ENCODE assay signal across 12 mouse cellular contexts in genomic region chr5:115160655-115161054, GRCm38 (mm10). TPM values are rescaled to one million over a fixed set of nuclear protein-coding genes. Genes with fewer than 3 reads are reported as not detected.
DNase-seq lines count a peak whose midpoint lies in the region; ATAC-seq and TF ChIP-seq lines count a peak whose summit lies in the region.
"Had no signal": no experiment of that assay in that cellular context is flagged by ENCODE, and none has a peak within 500 bp of the region (broad histone marks: within the 10 kb centered on the region; RNA-seq: fewer than 3 reads in every experiment).

No protein-coding gene starts in this region.

- TF ChIP-seq RAD21 in MEL (IDR thresholded peaks at IDR 0.05; ENCODE audit: low read depth, low read length): no peak

- no peak for TF ChIP-seq EP300 in lung, postnatal 0 days (IDR thresholded peaks at IDR 0.05)
- no peak; a peak in 1 of 4 replicates for TF ChIP-seq EP300 in MEL (IDR thresholded peaks at IDR 0.05; ENCODE audit: low read depth in 1 of 2, low read length in 2 of 2)

- no peak for ATAC-seq in lung, postnatal 0 days

- peak; percentile 36 to 57; a peak in 1 of 4 replicates for TF ChIP-seq POLR2A in MEL (IDR thresholded peaks at IDR 0.05; ENCODE audit: control insufficient read depth in 1 of 2, insufficient read depth in 1 of 2, low read depth in 1 of 2, low read length in 2 of 2, poor library complexity in 1 of 2)

- H3K9ac ChIP-seq in lung, postnatal 0 days (replicated peaks; ENCODE audit: low read depth): no peak overlapping the region
- peak overlapping the region; percentile 90 for H3K9ac ChIP-seq in MEL (ENCODE audit: control insufficient read depth, low read depth, low read length, poor library complexity, severe bottlenecking)

- peaks cover 14% of the 10 kb centered on the region; the same call in 1 of the 2 replicates for H3K4me1 ChIP-seq in lung, postnatal 0 days (ENCODE audit: insufficient read depth, low read depth, low read length)
- H3K4me1 ChIP-seq in MEL (ENCODE audit: control insufficient read depth in 1 of 2, insufficient read depth in 2 of 2, low read length in 2 of 2): peaks cover 0 to 24% of the 10 kb centered on the region in 2 experiments; a peak in 3 of 4 replicates

- peak; percentile 9 for DNase-seq in kidney, adult 11 months
- no peak for DNase-seq in kidney, postnatal 36 days
- DNase-seq in lung, postnatal 0 days (ENCODE audit: low spot score): no peak
- no peak for DNase-seq in lung, postnatal 10 days
- DNase-seq in MEL (ENCODE audit: low read depth, low spot score): peak; percentile 82
- peak; percentile 57 for DNase-seq in naive thymus-derived CD4-positive, alpha-beta T cell, adult 2 months (ENCODE audit: low read depth)
- no peak for DNase-seq in retina, embryonic 14.5 days (ENCODE audit: low spot score)
- DNase-seq: heart, postnatal 36 days; kidney, adult 8-10 months; lung, postnatal 36 days; spleen, adult 18-20 months; thymus, postnatal 25 days had no signal

- WGBS in lung, postnatal 0 days: 52% methylated on average over 6 of the region's 6 CpGs

- no peak for TF ChIP-seq CTCF in lung, postnatal 0 days (IDR thresholded peaks at IDR 0.05)
- no peak for TF ChIP-seq CTCF in MEL (IDR thresholded peaks at IDR 0.05 in 2 of 3, conservative IDR thresholded peaks at IDR 0.05 in 1 of 3; ENCODE audit: control insufficient read depth in 1 of 3, insufficient read depth in 1 of 3, low read depth in 2 of 3, low read length in 3 of 3, poor library complexity in 1 of 3, severe bottlenecking in 1 of 3)

- no peak overlapping the region for H3K4me2 ChIP-seq in lung, postnatal 0 days (replicated peaks; ENCODE audit: low read depth, low read length)

- H3K27me3 ChIP-seq in lung, postnatal 0 days (replicated peaks; ENCODE audit: insufficient read depth, low read length): no peaks in the 10 kb centered on the region
- no peaks in the 10 kb centered on the region for H3K27me3 ChIP-seq in MEL (ENCODE audit: control insufficient read depth in 1 of 2, insufficient read depth in 2 of 2, low read length in 2 of 2)

- no peaks in the 10 kb centered on the region for H3K36me3 ChIP-seq in lung, postnatal 0 days (ENCODE audit: insufficient read depth, low read length)
- peaks cover 0 to 23% of the 10 kb centered on the region in 2 experiments; a peak in 2 of 4 replicates for H3K36me3 ChIP-seq in MEL (ENCODE audit: control insufficient read depth in 1 of 2, insufficient read depth in 2 of 2, low read length in 2 of 2)

- H3K9me3 ChIP-seq in lung, postnatal 0 days (ENCODE audit: low read length): no peaks in the 10 kb centered on the region
- no peaks in the 10 kb centered on the region for H3K9me3 ChIP-seq in MEL (replicated peaks; ENCODE audit: insufficient read depth, low read length)

- peaks cover 29% of the 10 kb centered on the region for H3K79me2 ChIP-seq in MEL (ENCODE audit: control insufficient read depth, insufficient read depth, low read length, poor library complexity)

- H3K4me3 ChIP-seq in lung, postnatal 0 days (ENCODE audit: low read depth, low read length): no peak overlapping the region
- H3K4me3 ChIP-seq in MEL (ENCODE audit: control insufficient read depth in 1 of 2, insufficient read depth in 1 of 2, low read depth in 2 of 2, low read length in 2 of 2): peak overlapping the region; percentile 57

- peak overlapping the region; percentile 11; the same call in 1 of the 2 replicates for H3K27ac ChIP-seq in lung, postnatal 0 days (ENCODE audit: low read length)
- H3K27ac ChIP-seq in MEL (ENCODE audit: control insufficient read depth, low read depth, low read length): peak overlapping the region; percentile 91

TF ChIP-seq in MEL, 35 proteins besides CTCF, POLR2A, EP300 and RAD21:
- no peak for TF ChIP-seq GATA1 (IDR thresholded peaks at IDR 0.05; ENCODE audit: low read depth, low read length)
- peak; percentile 52 for TF ChIP-seq NELFE (IDR thresholded peaks at IDR 0.05; ENCODE audit: low read depth, low read length)
- TF ChIP-seq TCF12 (IDR thresholded peaks at IDR 0.05; ENCODE audit: low read depth, low read length): peak; percentile 22; the same call in 1 of the 2 replicates
- TF ChIP-seq USF2 (IDR thresholded peaks at IDR 0.05; ENCODE audit: borderline replicate concordance in 1 of 2, insufficient read depth in 1 of 2, low read depth in 1 of 2, low read length in 2 of 2): peak in 1 of 2 experiments; percentile 36; a peak in 1 of 4 replicates
- peak; percentile 84 for TF ChIP-seq USF1 (IDR thresholded peaks at IDR 0.05; ENCODE audit: low read depth, low read length)
- TF ChIP-seq SIN3A (IDR thresholded peaks at IDR 0.05; ENCODE audit: low read length): no peak; the same call in none of the 2 replicates
- no peak for TF ChIP-seq TAL1 (IDR thresholded peaks at IDR 0.05; ENCODE audit: low read length)
- peak; percentile 28; the same call in 1 of the 2 replicates for TF ChIP-seq HCFC1 (IDR thresholded peaks at IDR 0.05; ENCODE audit: low read depth, low read length)
- peak; percentile 10; the same call in 1 of the 2 replicates for TF ChIP-seq MAX (IDR thresholded peaks at IDR 0.05; ENCODE audit: low read length)
- TF ChIP-seq MXI1 (IDR thresholded peaks at IDR 0.05; ENCODE audit: low read depth, low read length): peak; percentile 82
- TF ChIP-seq NRF1 (IDR thresholded peaks at IDR 0.05; ENCODE audit: insufficient read depth, low read depth, low read length, poor library complexity, severe bottlenecking): no peak
- TF ChIP-seq ZMIZ1 (IDR thresholded peaks at IDR 0.05; ENCODE audit: low read depth, low read length): no peak
- TF ChIP-seq ELF1 (IDR thresholded peaks at IDR 0.05; ENCODE audit: low read depth, low read length): no peak; the same call in 1 of the 2 replicates
- TF ChIP-seq CHD1 (IDR thresholded peaks at IDR 0.05; ENCODE audit: low read depth, low read length): no peak
- no peak for TF ChIP-seq MEF2A (IDR thresholded peaks at IDR 0.05; ENCODE audit: extremely low read depth, insufficient replicate concordance, low read depth, low read length, poor library complexity, severe bottlenecking)
- no peak for TF ChIP-seq SMC3 (IDR thresholded peaks at IDR 0.05; ENCODE audit: low read depth, low read length)

RNA-seq across cellular contexts. Expression of gene Mlec, which starts 2.7 kb away (rescaled TPM):
- 15.0 and 17.5 TPM in 2 replicates for polyA plus RNA-seq in lung, postnatal 0 days (2015; fragmentation: Nextera tagmentation; extraction: Ambion mirVana)
- 146 and 167 TPM in 2 replicates for total RNA-seq in MEL (2012; rRNA removed)
- 100 to 1,000 TPM in 1 of 2 experiments, not detected in 1; 156 TPM for polyA plus RNA-seq in MEL (2012; ENCODE audit: insufficient read depth in 1 of 2, insufficient read length in 2 of 2, low read depth in 1 of 2, low replicate concordance in 2 of 2, missing spikeins in 1 of 2)

RNA-seq across cellular contexts. Expression of gene Unc119b, which starts 25.9 kb away (rescaled TPM):
- 21.8 and 24.8 TPM in 2 replicates for polyA plus RNA-seq in lung, postnatal 0 days (2015; fragmentation: Nextera tagmentation; extraction: Ambion mirVana)
- total RNA-seq in MEL (2012; rRNA removed): 15.8 and 18.6 TPM in 2 replicates
- polyA plus RNA-seq in MEL (2012; ENCODE audit: insufficient read depth in 1 of 2, insufficient read length in 2 of 2, low read depth in 1 of 2, low replicate concordance in 2 of 2, missing spikeins in 1 of 2): 10 to 100 TPM in 1 of 2 experiments, not detected in 1; 25.7 TPM

RNA-seq across cellular contexts. Expression of gene Cabp1, which starts 33.5 kb away (rescaled TPM):
- 0.90 and 1.1 TPM in 2 replicates for polyA plus RNA-seq in lung, postnatal 0 days (2015; fragmentation: Nextera tagmentation; extraction: Ambion mirVana)
- 0.35 and 0.52 TPM in 2 replicates for total RNA-seq in MEL (2012; rRNA removed)
- 1 to 10 TPM in 1 of 2 experiments, not detected in 1; 1.7 TPM for polyA plus RNA-seq in MEL (2012; ENCODE audit: insufficient read depth in 1 of 2, insufficient read length in 2 of 2, low read depth in 1 of 2, low replicate concordance in 2 of 2, missing spikeins in 1 of 2)

RNA-seq across cellular contexts. Expression of gene Acads, which starts 41.5 kb away (rescaled TPM):
- polyA plus RNA-seq in lung, postnatal 0 days (2015; fragmentation: Nextera tagmentation; extraction: Ambion mirVana): 43.6 and 43.9 TPM in 2 replicates
- 31.9 and 35.0 TPM in 2 replicates for total RNA-seq in MEL (2012; rRNA removed)
- 10 to 100 TPM in 1 of 2 experiments, not detected in 1; 56.5 TPM for polyA plus RNA-seq in MEL (2012; ENCODE audit: insufficient read depth in 1 of 2, insufficient read length in 2 of 2, low read depth in 1 of 2, low replicate concordance in 2 of 2, missing spikeins in 1 of 2)

Comparison
In these comparisons a context has a peak if more than half of its experiments do, and no peak if none do; other contexts are left out.
1. DNase-seq: peak in kidney, adult 11 months (single experiment), MEL (single experiment) and naive thymus-derived CD4-positive, alpha-beta T cell, adult 2 months (single experiment); none in kidney, postnatal 36 days (0 of 2), lung, postnatal 0 days (single experiment), lung, postnatal 10 days (single experiment) and retina, embryonic 14.5 days (single experiment).